In genomic region chr10:72352810-72353209, GRCm38 (mm10) we compare ENCODE assay signal across 21 mouse cellular contexts.
DNase-seq lines count a peak whose midpoint lies in the region; ATAC-seq lines count a peak whose summit lies in the region.
"Had no signal": no experiment of that assay in that cellular context is flagged by ENCODE, and none has a peak within 500 bp of the region (broad histone marks: within the 10 kb centered on the region; RNA-seq: fewer than 3 reads in every experiment).

No protein-coding gene starts in this region.

- ATAC-seq in frontal cortex, adult (ENCODE audit: low TSS enrichment): peak; percentile 80
- no peak for ATAC-seq in inflammation-experienced regulatory T-cells, adult 6 months
- ATAC-seq: activated CD4-positive, CD25-positive, alpha-beta regulatory T cell, adult 4 months; CD4-positive, CD25-positive, alpha-beta regulatory T cell, adult 4 months; Patski had no signal

- DNase-seq in frontal cortex, postnatal 14 days (ENCODE audit: low spot score in 2 of 2): no peak
- DNase-seq in right cerebral cortex, adult 18-20 months: peak; percentile 1
- no peak for DNase-seq in right cerebral cortex, postnatal 14 days
- DNase-seq in brain, adult 2 months (ENCODE audit: low read depth, low spot score): peak; percentile 69
- peak; percentile 12 for DNase-seq in telencephalon, adult 2 months (ENCODE audit: low read depth, low spot score)
- DNase-seq in lung, postnatal 36 days: no peak
- DNase-seq: adrenal gland, adult 2 months; adrenal gland, adult 8-10 months; adrenal gland, postnatal 10 days; adrenal gland, postnatal 14 days; adrenal gland, postnatal 25 days; adrenal gland, postnatal 36 days; B cell, adult 2 months; cerebellum, adult 11 months; cerebellum, adult 11-12 months; cerebellum, adult 18-20 months had no signal

Comparison
In these comparisons a context has a peak if more than half of its experiments do, and no peak if none do; other contexts are left out.
1. DNase-seq: peak in right cerebral cortex, adult 18-20 months (single experiment), brain, adult 2 months (single experiment) and telencephalon, adult 2 months (single experiment); none in frontal cortex, postnatal 14 days (0 of 2), right cerebral cortex, postnatal 14 days (single experiment) and lung, postnatal 36 days (single experiment).